13 mouse cellular contexts compared by ENCODE assay signal in the genomic region with DNA sequence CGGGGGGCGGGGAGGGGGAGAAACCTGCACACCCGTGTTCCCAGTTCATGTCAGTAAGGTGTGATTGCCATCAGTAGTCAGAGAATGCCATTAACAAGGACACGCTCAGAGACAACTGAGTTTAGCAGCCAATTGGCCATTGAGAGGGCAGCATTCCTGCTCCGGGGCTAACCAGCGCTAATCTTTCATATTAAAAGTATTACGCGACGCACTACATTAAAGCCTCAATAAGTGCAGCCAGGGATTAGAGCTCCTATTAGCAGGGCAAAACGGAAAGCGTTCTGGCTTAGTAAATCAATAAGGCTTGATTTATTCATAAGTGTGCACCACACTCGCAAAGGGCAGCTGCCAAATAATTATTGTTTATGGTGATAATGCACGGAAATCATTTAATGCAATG.
"Had no signal": no experiment of that assay in that cellular context is flagged by ENCODE, and none has a peak within 500 bp of the region (broad histone marks: within the 10 kb centered on the region; RNA-seq: fewer than 3 reads in every experiment).

No protein-coding gene starts in this region.

- H3K27ac ChIP-seq: intestine, embryonic 15.5 days; kidney, embryonic 15.5 days; limb, embryonic 13.5 days; liver, embryonic 14.5 days had no signal

- H3K9ac ChIP-seq: intestine, embryonic 15.5 days; kidney, embryonic 15.5 days; limb, embryonic 13.5 days; liver, embryonic 14.5 days had no signal

- H3K27me3 ChIP-seq: intestine, embryonic 15.5 days; kidney, embryonic 15.5 days had no signal

- H3K4me1 ChIP-seq: intestine, embryonic 15.5 days; kidney, embryonic 15.5 days; limb, embryonic 13.5 days had no signal

- ATAC-seq: intestine, embryonic 15.5 days had no signal

- H3K36me3 ChIP-seq: intestine, embryonic 15.5 days; kidney, embryonic 15.5 days had no signal

- H3K4me3 ChIP-seq: intestine, embryonic 15.5 days; kidney, embryonic 15.5 days; limb, embryonic 13.5 days; myocyte had no signal

- DNase-seq: kidney, adult 2 months; kidney, postnatal 14 days; left cerebral cortex, postnatal 4 days; lung, adult 18-20 months; right cerebral cortex, postnatal 4 days; spleen, adult 18-20 months; thymus, adult 18-20 months; thymus, postnatal 14 days had no signal

- H3K4me2 ChIP-seq: intestine, embryonic 15.5 days; kidney, embryonic 15.5 days; limb, embryonic 13.5 days had no signal

- H3K9me3 ChIP-seq: intestine, embryonic 15.5 days; kidney, embryonic 15.5 days; limb, embryonic 13.5 days had no signal
